Mouse (Mus musculus): ENCODE data around the gene Vsx2.

Vsx2 gene

GRCm38 (mm10) chr12:84640654-84641053, 71.1 kb downstream of the Vsx2 start, which contains the start of gene Vrtn:
Gene Vrtn (plus strand): TSS chr12:84641019.
- DNase-seq (ENCODE audit: low read depth, low spot score) = no peak
